Mouse (Mus musculus): ENCODE results near the gene Gm38431. TPM values are rescaled to one million over a fixed set of nuclear protein-coding genes. Genes with fewer than 3 reads are reported as not detected.

The Gm38431 gene
- polyA plus RNA-seq, 1 experiment, result 13.5 TPM

GRCm38 (mm10) chr9:21026849-21027248, 64.9 kb downstream of the Gm38431 start:
- Histone ChIP-seq H3K27ac (ENCODE audit: control insufficient read depth, insufficient read depth, low read length) (no peak overlapping the region), H3K4me1 (replicated peaks; ENCODE audit: control insufficient read depth, insufficient read depth, low read length) (peaks cover 22% of the 10 kb centered on the region), H3K27me3 (ENCODE audit: control insufficient read depth, insufficient read depth, low read length) (no peaks in the 10 kb centered on the region; the same call in 1 of the 2 replicates), H3K4me3 (ENCODE audit: control insufficient read depth, insufficient read depth, low read length) (no peak overlapping the region), H3K36me3 (ENCODE audit: control insufficient read depth, insufficient read depth, low read length) (no peaks in the 10 kb centered on the region)
- 95% methylated on average over 12 of the region's 12 CpGs for WGBS
- no peak for DNase-seq
- TF ChIP-seq CTCF (IDR thresholded peaks at IDR 0.05; ENCODE audit: borderline replicate concordance, control insufficient read depth, extremely low read depth, insufficient read depth, low read length, poor library complexity) (no peak), POLR2A (IDR thresholded peaks at IDR 0.05; ENCODE audit: control insufficient read depth, extremely low read depth, insufficient read depth, low read length, poor library complexity) (no peak)

- no peaks in the 10 kb centered on the region for H3K27me3 ChIP-seq (ENCODE audit: control insufficient read depth, insufficient read depth, low read length)
- TF ChIP-seq CTCF (IDR thresholded peaks at IDR 0.05; ENCODE audit: borderline replicate concordance, control insufficient read depth, extremely low read depth, insufficient read depth, low read length, poor library complexity), result no peak
- no peak for TF ChIP-seq POLR2A (IDR thresholded peaks at IDR 0.05; ENCODE audit: control insufficient read depth, extremely low read depth, insufficient read depth, low read length, poor library complexity)
- H3K4me1 ChIP-seq (replicated peaks; ENCODE audit: control insufficient read depth, insufficient read depth, low read length), result peaks cover 12% of the 10 kb centered on the region
- peaks cover 2% of the 10 kb centered on the region; the same call in 1 of the 2 replicates for H3K36me3 ChIP-seq (ENCODE audit: control insufficient read depth, insufficient read depth, low read length)
- DNase-seq, result no peak
- no peak overlapping the region for H3K27ac ChIP-seq (ENCODE audit: control insufficient read depth, insufficient read depth, low read length)
- no peak overlapping the region for H3K4me3 ChIP-seq (ENCODE audit: control insufficient read depth, insufficient read depth, low read length)
- 96% methylated on average over 19 of the region's 19 CpGs for WGBS
Observed at GRCm38 (mm10) chr9:21025258-21025810, 66.5 kb downstream of the Gm38431 start.

GRCm38 (mm10) chr9:21022726-21023125, 69.1 kb downstream of the Gm38431 start:
- no peak overlapping the region for H3K4me3 ChIP-seq (ENCODE audit: control insufficient read depth, insufficient read depth, low read length)
- no peaks in the 10 kb centered on the region for H3K27me3 ChIP-seq (ENCODE audit: control insufficient read depth, insufficient read depth, low read length)
- peaks cover 3% of the 10 kb centered on the region; the same call in 1 of the 2 replicates for H3K36me3 ChIP-seq (ENCODE audit: control insufficient read depth, insufficient read depth, low read length)
- WGBS, result 92% methylated on average over 1 of the region's 1 CpGs
- no peak overlapping the region for H3K27ac ChIP-seq (ENCODE audit: control insufficient read depth, insufficient read depth, low read length)
- peaks cover under 1% of the 10 kb centered on the region for H3K4me1 ChIP-seq (replicated peaks; ENCODE audit: control insufficient read depth, insufficient read depth, low read length)
- DNase-seq, result no peak
- TF ChIP-seq CTCF (IDR thresholded peaks at IDR 0.05; ENCODE audit: borderline replicate concordance, control insufficient read depth, extremely low read depth, insufficient read depth, low read length, poor library complexity) (no peak), POLR2A (IDR thresholded peaks at IDR 0.05; ENCODE audit: control insufficient read depth, extremely low read depth, insufficient read depth, low read length, poor library complexity) (no peak)

GRCm38 (mm10) chr9:21022288-21022687, 69.5 kb downstream of the Gm38431 start:
- DNase-seq, result no peak
- TF ChIP-seq CTCF (IDR thresholded peaks at IDR 0.05; ENCODE audit: borderline replicate concordance, control insufficient read depth, extremely low read depth, insufficient read depth, low read length, poor library complexity) (no peak), POLR2A (IDR thresholded peaks at IDR 0.05; ENCODE audit: control insufficient read depth, extremely low read depth, insufficient read depth, low read length, poor library complexity) (no peak)
- Histone ChIP-seq H3K36me3 (ENCODE audit: control insufficient read depth, insufficient read depth, low read length) (peaks cover 3% of the 10 kb centered on the region; the same call in 1 of the 2 replicates), H3K27me3 (ENCODE audit: control insufficient read depth, insufficient read depth, low read length) (no peaks in the 10 kb centered on the region), H3K27ac (ENCODE audit: control insufficient read depth, insufficient read depth, low read length) (no peak overlapping the region), H3K4me3 (ENCODE audit: control insufficient read depth, insufficient read depth, low read length) (no peak overlapping the region), H3K4me1 (replicated peaks; ENCODE audit: control insufficient read depth, insufficient read depth, low read length) (peaks cover 5% of the 10 kb centered on the region)
- 92% methylated on average over 6 of the region's 6 CpGs for WGBS

- DNase-seq, result no peak
- Histone ChIP-seq H3K36me3 (ENCODE audit: control insufficient read depth, insufficient read depth, low read length) (peaks cover 3% of the 10 kb centered on the region; the same call in 1 of the 2 replicates), H3K27me3 (ENCODE audit: control insufficient read depth, insufficient read depth, low read length) (no peaks in the 10 kb centered on the region), H3K4me3 (ENCODE audit: control insufficient read depth, insufficient read depth, low read length) (no peak overlapping the region), H3K4me1 (replicated peaks; ENCODE audit: control insufficient read depth, insufficient read depth, low read length) (peaks cover 14% of the 10 kb centered on the region), H3K27ac (ENCODE audit: control insufficient read depth, insufficient read depth, low read length) (peak overlapping the region; percentile 41; the same call in 1 of the 2 replicates)
- no peak for TF ChIP-seq CTCF (IDR thresholded peaks at IDR 0.05; ENCODE audit: borderline replicate concordance, control insufficient read depth, extremely low read depth, insufficient read depth, low read length, poor library complexity)
- TF ChIP-seq POLR2A (IDR thresholded peaks at IDR 0.05; ENCODE audit: control insufficient read depth, extremely low read depth, insufficient read depth, low read length, poor library complexity), result no peak
- WGBS, result 97% methylated on average over 3 of the region's 3 CpGs
Observed at GRCm38 (mm10) chr9:21021363-21021762, 70.4 kb downstream of the Gm38431 start.

- H3K27ac ChIP-seq (ENCODE audit: control insufficient read depth, insufficient read depth, low read length), result no peak overlapping the region
- 93% methylated on average over 2 of the region's 2 CpGs for WGBS
- H3K27me3 ChIP-seq (ENCODE audit: control insufficient read depth, insufficient read depth, low read length), result no peaks in the 10 kb centered on the region
- H3K4me3 ChIP-seq (ENCODE audit: control insufficient read depth, insufficient read depth, low read length), result no peak overlapping the region
- peaks cover 3% of the 10 kb centered on the region; the same call in 1 of the 2 replicates for H3K36me3 ChIP-seq (ENCODE audit: control insufficient read depth, insufficient read depth, low read length)
- no peak for TF ChIP-seq CTCF (IDR thresholded peaks at IDR 0.05; ENCODE audit: borderline replicate concordance, control insufficient read depth, extremely low read depth, insufficient read depth, low read length, poor library complexity)
- no peak for TF ChIP-seq POLR2A (IDR thresholded peaks at IDR 0.05; ENCODE audit: control insufficient read depth, extremely low read depth, insufficient read depth, low read length, poor library complexity)
- DNase-seq, result no peak
- H3K4me1 ChIP-seq (replicated peaks; ENCODE audit: control insufficient read depth, insufficient read depth, low read length), result peaks cover 31% of the 10 kb centered on the region
Observed at GRCm38 (mm10) chr9:21018600-21018999, 73.2 kb downstream of the Gm38431 start.

Other genes with a start within 250 kb of the Gm38431 start
- gene A230050P20Rik, start 223.4 kb downstream of the Gm38431 start, polyA plus RNA-seq (2012; rRNA removed), result 93.1 and 103 TPM in 2 replicates
- 8.7 and 8.8 TPM in 2 replicates for gene Angptl6, start 212.3 kb downstream of the Gm38431 start, polyA plus RNA-seq (2012; rRNA removed)
- 121 and 140 TPM in 2 replicates for gene Ppan, start 203.8 kb downstream of the Gm38431 start, polyA plus RNA-seq (2012; rRNA removed)
- gene Eif3g, start 193.4 kb downstream of the Gm38431 start, polyA plus RNA-seq (2012; rRNA removed), result 137 and 140 TPM in 2 replicates
- 142 and 194 TPM in 2 replicates for gene Dnmt1, start 132.1 kb downstream of the Gm38431 start, polyA plus RNA-seq (2012; rRNA removed)
- 11.0 and 11.2 TPM in 2 replicates for gene S1pr2, start 115.2 kb downstream of the Gm38431 start, polyA plus RNA-seq (2012; rRNA removed)
- 125 and 140 TPM in 2 replicates for gene Mrpl4, start 89.3 kb downstream of the Gm38431 start, polyA plus RNA-seq (2012; rRNA removed)
- gene Icam1, start 76.0 kb downstream of the Gm38431 start, polyA plus RNA-seq (2012; rRNA removed), result 78.1 and 90.8 TPM in 2 replicates
- gene Icam4, start 62.6 kb downstream of the Gm38431 start, polyA plus RNA-seq (2012; rRNA removed), result 0.26 and 0.71 TPM in 2 replicates
- gene Icam5, start 59.9 kb downstream of the Gm38431 start, polyA plus RNA-seq (2012; rRNA removed), result 0.63 and 1.0 TPM in 2 replicates
- 0.79 and 1.1 TPM in 2 replicates for gene Zglp1, start 24.9 kb downstream of the Gm38431 start, polyA plus RNA-seq (2012; rRNA removed)
- 0.47 and 0.48 TPM in 2 replicates for gene Gm49373, start 18.9 kb downstream of the Gm38431 start, polyA plus RNA-seq (2012; rRNA removed)
- gene Fdx1l, start 18.4 kb downstream of the Gm38431 start, polyA plus RNA-seq (2012; rRNA removed), result 52.0 and 67.8 TPM in 2 replicates
- 229 and 270 TPM in 2 replicates for gene Raver1, start within 50 bp of the Gm38431 start, polyA plus RNA-seq (2012; rRNA removed)
- 50.7 and 51.1 TPM in 2 replicates for gene Tyk2, start 39.2 kb upstream of the Gm38431 start, polyA plus RNA-seq (2012; rRNA removed)
- 91.1 and 92.5 TPM in 2 replicates for gene Cdc37, start 58.0 kb upstream of the Gm38431 start, polyA plus RNA-seq (2012; rRNA removed)
- 6.1 and 6.8 TPM in 2 replicates for gene Pde4a, start 73.7 kb upstream of the Gm38431 start, polyA plus RNA-seq (2012; rRNA removed)
- 115 and 122 TPM in 2 replicates for gene Keap1, start 147.4 kb upstream of the Gm38431 start, polyA plus RNA-seq (2012; rRNA removed)
- 0.70 and 0.78 TPM in 2 replicates for gene S1pr5, start 156.4 kb upstream of the Gm38431 start, polyA plus RNA-seq (2012; rRNA removed)
- gene Atg4d, start 173.3 kb upstream of the Gm38431 start, polyA plus RNA-seq (2012; rRNA removed), result 84.3 and 87.7 TPM in 2 replicates
- gene Kri1, start 196.0 kb upstream of the Gm38431 start, polyA plus RNA-seq (2012; rRNA removed), result 56.5 and 57.9 TPM in 2 replicates
- gene Cdkn2d, start 199.4 kb upstream of the Gm38431 start, polyA plus RNA-seq (2012; rRNA removed), result 319 and 330 TPM in 2 replicates
- 9.6 and 11.1 TPM in 2 replicates for gene Ap1m2, start 220.3 kb upstream of the Gm38431 start, polyA plus RNA-seq (2012; rRNA removed)
- 477 and 505 TPM in 2 replicates for gene Slc44a2, start 228.7 kb upstream of the Gm38431 start, polyA plus RNA-seq (2012; rRNA removed)

Measured in thymus, adult 2 months (tissue).